Mouse (Mus musculus) liver, adult 2 months (tissue): ENCODE data around the gene Ctnnb1. TPM values are rescaled to one million over a fixed set of nuclear protein-coding genes. Genes with fewer than 3 reads are reported as not detected.

ENCODE experiments used
- DNase-seq: peaks from one replicate; pipeline ENCODE4 v3.0.0-alpha.2; 2011; ENCODE audit warnings: low read depth, low spot score; ENCODE audit errors: extremely low read depth
- H3K27ac ChIP-seq: fragments of 200-500 bp; replicated peaks from 2 replicates; pipeline ENCODE4 v1.5.1; 2012; ENCODE audit warnings: low read depth, mild to moderate bottlenecking, control low read depth, inconsistent platforms, low read length; ENCODE audit not compliant: insufficient read depth
- H3K27me3 ChIP-seq: fragments of 200-500 bp; 2 replicates; pipeline ENCODE4 v1.6.1; 2012; ENCODE audit warnings: mild to moderate bottlenecking, moderate library complexity, low read length, inconsistent platforms; ENCODE audit not compliant: control insufficient read depth, insufficient read depth
- H3K36me3 ChIP-seq: fragments of 200-500 bp; 2 replicates; pipeline ENCODE4 v1.6.1; 2012; ENCODE audit warnings: low read length, inconsistent platforms; ENCODE audit not compliant: control insufficient read depth, insufficient read depth
- H3K4me1 ChIP-seq: fragments of 200-500 bp; 2 replicates; pipeline ENCODE4 v1.6.1; 2011; ENCODE audit warnings: low read length; ENCODE audit not compliant: control insufficient read depth, insufficient read depth
- H3K4me3 ChIP-seq: fragments of 200-500 bp; 2 replicates; pipeline ENCODE4 v1.5.1; 2011; ENCODE audit warnings: low read depth, mild to moderate bottlenecking, control low read depth, low read length, moderate library complexity; ENCODE audit not compliant: insufficient read depth
- H3K79me2 ChIP-seq: fragments of 200-500 bp; 2 replicates; pipeline ENCODE4 v1.6.1; 2012; ENCODE audit warnings: inconsistent platforms, mild to moderate bottlenecking, low read length, moderate library complexity; ENCODE audit not compliant: control insufficient read depth, insufficient read depth
- H3K9ac ChIP-seq: fragments of 200-500 bp; 2 replicates; pipeline ENCODE4 v1.6.1; 2012; ENCODE audit warnings: low read depth, mild to moderate bottlenecking, control low read depth, inconsistent platforms, low read length
- CTCF ChIP-seq: fragments of 200-500 bp; IDR thresholded peaks from 2 replicates; pipeline ENCODE4 v1.5.1; 2011; ENCODE audit warnings: low read depth, low read length, control low read depth
- POLR2A ChIP-seq: fragments of 200-500 bp; IDR thresholded peaks from 2 replicates; pipeline ENCODE4 v1.6.1; 2011; ENCODE audit warnings: low read length, control low read depth; ENCODE audit not compliant: insufficient read depth; ENCODE audit errors: extremely low read depth
- WGBS: fragments of 180-500 bp; shearing (Covaris S2); methylation state at CpG from one replicate; pipeline ENCODE4 v1.1.7; 2018; 5-methylcytosine and 5-hydroxymethylcytosine counted together
- polyA plus RNA-seq: library from polyadenylated mRNA; depleted of rRNA; stranded (reverse); fragments of >200 nt; gene quantifications from 2 replicates; pipeline ENCODE4 v1.2.3, GENCODE M21; 2012; rRNA removed
- total RNA-seq: library from RNA; depleted of rRNA; stranded (reverse); fragments of >200 nt; gene quantifications from 2 replicates; pipeline ENCODE4 v1.2.3, GENCODE M21; 2014; rRNA removed

The Ctnnb1 gene
- 278 and 319 TPM in 2 replicates for total RNA-seq
- polyA plus RNA-seq = 34.3 and 41.4 TPM in 2 replicates

GRCm38 (mm10) chr9:120929081-120929480 lies at the start of gene Ctnnb1:
Gene Ctnnb1, plus strand, starts transcription at chr9:120929216.
- no peaks in the 10 kb centered on the region for H3K27me3 ChIP-seq
- H3K27ac ChIP-seq = no peak within 1 kb of the TSS
- no peak within 1 kb of the TSS for H3K9ac ChIP-seq
- H3K36me3 ChIP-seq = no peaks in the 10 kb centered on the region
- peaks cover 2% of the 10 kb centered on the region for H3K4me1 ChIP-seq
- DNase-seq = no peak
- TF ChIP-seq POLR2A (no peak), CTCF (no peak)
- 97% methylated on average over 11 of the region's 11 CpGs for WGBS
- H3K79me2 ChIP-seq = peaks cover 8% of the 10 kb centered on the region
- no peak within 1 kb of the TSS for H3K4me3 ChIP-seq

GRCm38 (mm10) chr9:120880286-120880685 lies 48.7 kb upstream of the Ctnnb1 start:
- Histone ChIP-seq H3K79me2 (no peaks in the 10 kb centered on the region), H3K4me1 (peaks cover 4% of the 10 kb centered on the region), H3K36me3 (no peaks in the 10 kb centered on the region), H3K27ac (no peak overlapping the region; the same call in 1 of the 2 replicates), H3K27me3 (no peaks in the 10 kb centered on the region), H3K9ac (no peak overlapping the region), H3K4me3 (no peak overlapping the region)
- no peak for TF ChIP-seq POLR2A
- TF ChIP-seq CTCF = no peak
- 47% methylated on average over 9 of the region's 9 CpGs for WGBS
- DNase-seq = peak; percentile 19

GRCm38 (mm10) chr9:120881121-120881520 lies 47.9 kb upstream of the Ctnnb1 start:
- peak overlapping the region; percentile 61 for H3K27ac ChIP-seq
- peaks cover 4% of the 10 kb centered on the region for H3K4me1 ChIP-seq
- H3K27me3 ChIP-seq = no peaks in the 10 kb centered on the region
- no peaks in the 10 kb centered on the region for H3K79me2 ChIP-seq
- H3K4me3 ChIP-seq = no peak overlapping the region
- peak; percentile 30 for DNase-seq
- TF ChIP-seq CTCF = no peak
- TF ChIP-seq POLR2A = no peak
- WGBS = 65% methylated on average over 15 of the region's 15 CpGs
- no peaks in the 10 kb centered on the region for H3K36me3 ChIP-seq
- H3K9ac ChIP-seq = no peak overlapping the region

- Histone ChIP-seq H3K9ac (no peak overlapping the region), H3K79me2 (no peaks in the 10 kb centered on the region), H3K4me3 (no peak overlapping the region), H3K27me3 (no peaks in the 10 kb centered on the region), H3K36me3 (no peaks in the 10 kb centered on the region), H3K27ac (no peak overlapping the region), H3K4me1 (peaks cover 4% of the 10 kb centered on the region)
- DNase-seq = peak; percentile 91
- TF ChIP-seq CTCF = no peak
- TF ChIP-seq POLR2A = no peak
- 21% methylated on average over 4 of the region's 4 CpGs for WGBS
Measured at GRCm38 (mm10) chr9:120881839-120882238, 47.2 kb upstream of the Ctnnb1 start.

GRCm38 (mm10) chr9:120884726-120885125 lies 44.3 kb upstream of the Ctnnb1 start:
- no peak for TF ChIP-seq POLR2A
- no peak for TF ChIP-seq CTCF
- H3K9ac ChIP-seq = no peak overlapping the region

GRCm38 (mm10) chr9:120887631-120888030 lies 41.4 kb upstream of the Ctnnb1 start:
- no peak for DNase-seq
- H3K27ac ChIP-seq = no peak overlapping the region
- no peaks in the 10 kb centered on the region for H3K4me1 ChIP-seq
- H3K4me3 ChIP-seq = no peak overlapping the region
- WGBS = 83% methylated on average over 2 of the region's 2 CpGs
- no peaks in the 10 kb centered on the region for H3K79me2 ChIP-seq
- no peaks in the 10 kb centered on the region for H3K36me3 ChIP-seq
- TF ChIP-seq CTCF (no peak), POLR2A (no peak)
- no peaks in the 10 kb centered on the region for H3K27me3 ChIP-seq
- no peak overlapping the region for H3K9ac ChIP-seq

More at GRCm38 (mm10) chr9:120884726-120885125, 44.3 kb upstream of the Ctnnb1 start:
- Histone ChIP-seq H3K4me3 (no peak overlapping the region), H3K27me3 (no peaks in the 10 kb centered on the region), H3K27ac (no peak overlapping the region), H3K36me3 (no peaks in the 10 kb centered on the region), H3K4me1 (peaks cover 4% of the 10 kb centered on the region), H3K79me2 (no peaks in the 10 kb centered on the region)
- 78% methylated on average over 10 of the region's 10 CpGs for WGBS
- no peak for DNase-seq
